Mouse (Mus musculus): Measurements from ENCODE around the gene Prox2. TPM values are rescaled to one million over a fixed set of nuclear protein-coding genes. Genes with fewer than 3 reads are reported as not detected.

Prox2 gene
- total RNA-seq, 2 experiments from 2014 or later, result 2.1 to 2.3 TPM

DNA sequence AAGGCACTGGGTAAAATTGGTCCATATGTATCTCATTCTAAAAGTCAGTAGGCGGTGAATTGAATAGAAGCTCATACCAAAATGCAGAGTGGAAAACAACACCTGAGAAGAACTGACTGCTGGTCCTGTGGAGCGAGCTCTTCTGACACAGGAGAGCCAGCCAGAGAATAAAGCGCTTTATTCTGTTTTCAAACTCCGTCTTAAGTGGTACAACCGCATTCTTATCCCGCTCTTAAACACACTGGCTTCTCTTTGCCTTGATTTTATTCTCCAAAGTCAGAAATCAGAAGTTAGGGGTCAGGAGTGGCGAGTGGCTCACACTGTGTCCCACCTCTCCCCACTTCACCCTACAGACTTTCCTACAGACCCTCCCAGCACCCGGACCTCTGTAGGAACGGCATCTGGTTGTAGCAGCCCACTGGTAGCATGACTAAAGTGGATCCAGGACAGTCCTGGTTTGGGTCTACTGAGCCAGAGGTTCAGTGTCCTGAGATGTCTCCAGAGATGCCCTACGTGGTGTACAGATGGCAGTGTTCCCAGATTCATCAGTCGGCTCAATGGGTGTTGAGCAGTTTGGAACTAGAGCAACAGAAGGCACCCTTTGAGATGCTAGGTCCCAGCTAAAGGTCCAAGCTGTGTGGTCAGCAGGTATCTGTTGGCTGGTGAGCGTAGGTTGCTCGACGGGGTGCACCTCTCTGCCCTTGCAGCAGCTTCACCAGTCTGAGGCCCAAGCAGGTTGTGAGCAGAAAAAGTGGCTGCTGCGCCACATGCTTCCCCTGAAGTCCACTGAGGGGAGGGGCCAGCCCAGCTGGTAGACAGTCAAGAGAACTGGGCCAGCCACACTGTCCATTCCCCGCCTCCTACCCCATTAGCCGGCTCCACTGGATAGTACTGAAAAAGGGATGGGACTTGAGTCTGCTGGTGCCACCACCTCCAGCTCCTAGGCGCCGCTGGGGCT, 25.2 kb upstream of the Prox2 start:
- DNase-seq, result no peak
- intact Hi-C loops (cut with DNase I), result no loop called here

DNA sequence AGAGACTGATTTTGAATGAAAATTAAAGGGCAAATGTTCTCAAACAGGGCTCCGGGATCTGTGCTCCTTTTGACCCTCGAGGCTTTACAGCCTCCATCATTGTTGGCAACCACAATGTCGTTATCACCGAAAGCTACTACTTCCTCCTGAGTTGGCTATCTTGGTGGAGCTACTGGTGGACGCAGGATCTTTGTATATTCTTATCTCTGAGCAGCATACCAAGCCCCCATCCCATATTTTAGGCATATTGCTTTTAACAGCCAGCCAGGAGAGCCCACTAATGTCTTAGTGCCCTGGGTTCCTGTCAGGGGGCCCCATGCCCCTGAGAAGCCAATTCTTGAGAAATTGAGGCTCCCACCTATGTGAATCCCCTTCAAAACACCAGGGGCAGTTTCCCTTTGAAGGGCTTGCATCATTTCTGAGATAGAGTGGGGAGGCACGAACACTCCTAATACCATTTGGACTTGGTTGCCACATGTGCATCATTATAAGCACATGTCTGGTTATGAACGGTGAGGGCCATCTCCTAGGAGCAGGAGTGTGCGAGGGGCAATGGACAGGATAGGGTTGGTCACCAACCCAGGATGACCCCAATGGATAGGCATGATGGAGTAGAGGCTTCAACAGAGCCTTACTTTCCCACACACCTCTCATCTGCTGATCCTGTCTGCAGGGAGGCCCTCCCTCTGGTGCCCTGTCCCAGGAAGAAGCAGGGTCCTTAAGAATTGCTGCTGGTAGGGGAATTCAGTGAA, 23.7 kb upstream of the Prox2 start:
- DNase-seq, result no peak
- intact Hi-C loops (cut with DNase I), result no loop called here

DNA sequence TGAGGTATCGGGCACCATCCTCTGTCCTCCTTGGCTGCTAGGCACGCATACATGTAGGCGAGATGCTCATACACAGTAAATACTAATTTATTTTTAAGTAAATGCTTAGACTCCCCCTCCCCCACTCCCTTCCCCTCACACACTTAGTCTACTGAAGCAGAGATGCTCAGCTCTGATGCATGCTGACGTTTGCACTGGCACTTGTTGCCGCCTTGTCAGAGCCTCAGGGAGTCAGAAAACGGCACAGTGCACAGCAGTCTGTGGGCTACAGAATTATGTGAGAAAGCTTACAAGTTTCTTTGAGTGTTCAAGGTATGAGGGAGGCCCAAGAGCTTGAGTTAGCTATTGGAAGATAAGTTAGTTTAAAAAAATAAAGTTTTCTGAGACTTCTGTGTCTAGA, 20.8 kb upstream of the Prox2 start:
- no peak for DNase-seq
- intact Hi-C loops (cut with DNase I), result no loop called here

DNA sequence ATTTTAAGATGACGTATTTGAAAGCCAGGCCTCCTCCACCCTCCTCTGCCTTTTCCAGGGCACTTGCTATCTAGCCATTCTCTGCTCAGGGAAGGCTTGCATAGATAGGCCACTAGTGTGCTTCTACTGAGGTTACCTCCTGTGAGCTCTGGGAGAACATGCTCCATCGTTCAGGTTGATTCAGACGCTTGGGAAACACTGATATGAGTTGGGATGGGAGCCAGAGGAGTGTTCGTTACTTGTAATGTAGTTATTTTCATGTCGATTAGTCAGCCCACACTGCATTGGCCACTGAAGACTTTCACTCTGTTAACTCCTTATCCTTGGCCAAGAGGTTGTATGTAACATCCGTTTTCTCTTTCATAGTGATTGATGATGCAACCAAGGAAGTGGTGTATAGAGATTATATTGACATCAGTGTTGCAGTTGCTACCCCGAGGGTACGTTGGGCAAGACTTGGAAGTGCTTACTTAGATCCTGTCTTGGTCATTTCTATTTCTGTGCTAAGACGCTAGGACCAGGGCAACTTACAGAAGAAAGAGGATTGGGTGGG, 18.9 kb upstream of the Prox2 start:
- intact Hi-C loops (cut with DNase I), result no loop called here

DNA sequence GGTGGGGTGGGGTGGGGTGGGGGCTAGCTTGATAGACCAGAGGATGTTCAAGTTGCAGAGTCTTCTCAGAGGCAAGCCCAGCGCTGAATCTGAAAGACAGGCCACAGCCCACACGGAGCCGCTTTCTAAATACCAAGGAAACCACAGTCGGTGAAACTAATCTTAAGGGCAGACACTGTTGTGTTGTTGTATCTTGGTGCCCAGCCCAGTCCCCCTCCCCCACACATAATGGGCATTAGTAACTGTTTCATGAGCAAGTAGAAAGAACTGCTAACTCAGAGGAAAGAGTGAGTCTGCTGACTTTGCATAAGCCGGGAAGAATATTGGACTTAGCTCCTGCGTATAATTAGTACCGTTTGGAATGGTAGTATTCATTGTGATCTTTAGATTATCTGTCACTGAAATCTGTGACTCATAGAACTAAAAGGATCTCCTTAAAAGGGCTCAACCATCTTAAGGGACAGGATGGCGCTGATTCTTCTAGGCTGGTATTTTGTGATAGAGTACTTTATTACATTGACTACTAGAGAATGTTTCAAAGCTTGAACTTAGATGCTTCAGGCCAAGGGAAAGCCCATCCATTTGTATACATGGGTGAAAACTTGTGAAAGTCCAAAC, 16.5 kb upstream of the Prox2 start:
- DNase-seq, result no peak
- intact Hi-C loops (cut with DNase I), result no loop called here

More for the DNA sequence above, 18.9 kb upstream of the Prox2 start:
- DNase-seq, result no peak

DNA sequence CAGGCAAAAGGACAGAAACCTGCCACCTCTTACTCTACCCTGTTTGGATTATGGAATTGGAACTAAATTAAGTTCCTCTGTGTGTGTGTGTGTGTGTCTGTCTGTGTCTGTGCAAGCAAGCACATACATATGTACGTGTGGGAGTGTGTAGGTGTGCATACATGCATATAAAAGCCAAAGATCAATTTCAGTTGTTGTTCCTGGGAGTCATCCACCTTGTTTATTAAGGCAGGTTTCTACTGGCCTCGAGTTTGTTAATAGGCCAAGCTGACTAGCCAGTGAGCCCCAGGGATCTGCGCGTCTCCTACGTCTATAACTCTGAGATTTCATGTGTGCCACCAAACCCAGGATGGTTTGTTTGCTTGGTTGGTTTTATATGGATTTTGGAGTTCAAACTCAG, 14.2 kb upstream of the Prox2 start:
- intact Hi-C loops (cut with DNase I), result no loop called here
- no peak for DNase-seq

DNA sequence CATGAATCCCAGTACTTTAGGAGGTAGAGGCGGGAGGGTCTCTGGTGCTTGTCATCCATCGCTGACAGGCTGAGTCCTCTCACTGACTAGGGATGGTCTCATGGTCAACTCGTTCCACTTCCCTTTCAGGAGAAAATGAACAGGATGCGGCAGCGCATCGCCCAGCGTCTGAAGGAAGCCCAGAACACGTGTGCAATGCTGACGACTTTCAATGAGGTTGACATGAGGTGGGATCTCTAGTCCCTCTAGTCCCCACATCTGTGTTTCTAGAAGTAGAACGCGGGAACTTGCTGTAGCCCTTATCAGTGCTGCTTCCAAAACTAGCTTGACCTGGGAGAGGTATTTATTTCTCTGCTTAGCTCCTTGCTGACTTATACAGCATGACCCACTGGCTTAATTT, 13.1 kb upstream of the Prox2 start:
- intact Hi-C loops (cut with DNase I), result no loop called here
- no peak for DNase-seq

DNA sequence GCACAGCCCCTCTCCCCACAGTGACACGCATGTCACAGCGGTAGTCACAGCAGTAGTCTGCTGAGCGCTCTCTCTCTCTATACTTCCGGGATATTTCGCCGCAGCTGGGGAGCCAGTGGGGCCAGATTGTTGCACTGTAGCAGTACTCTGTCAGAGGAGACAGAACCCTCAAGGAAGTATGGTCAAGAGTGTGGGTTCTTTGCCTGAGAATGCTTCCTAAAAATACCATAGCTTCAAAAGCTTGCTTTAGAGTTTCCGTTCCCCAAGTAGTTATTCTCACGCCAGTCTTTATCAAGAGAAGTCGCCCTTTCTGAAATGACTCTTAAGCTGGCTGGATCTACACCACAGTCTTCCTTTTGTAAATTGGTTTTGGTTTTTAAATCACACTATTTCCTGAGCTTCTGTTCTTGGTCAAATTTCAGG, 12.6 kb upstream of the Prox2 start:
- intact Hi-C loops (cut with DNase I), result no loop called here
- DNase-seq, result no peak

DNA sequence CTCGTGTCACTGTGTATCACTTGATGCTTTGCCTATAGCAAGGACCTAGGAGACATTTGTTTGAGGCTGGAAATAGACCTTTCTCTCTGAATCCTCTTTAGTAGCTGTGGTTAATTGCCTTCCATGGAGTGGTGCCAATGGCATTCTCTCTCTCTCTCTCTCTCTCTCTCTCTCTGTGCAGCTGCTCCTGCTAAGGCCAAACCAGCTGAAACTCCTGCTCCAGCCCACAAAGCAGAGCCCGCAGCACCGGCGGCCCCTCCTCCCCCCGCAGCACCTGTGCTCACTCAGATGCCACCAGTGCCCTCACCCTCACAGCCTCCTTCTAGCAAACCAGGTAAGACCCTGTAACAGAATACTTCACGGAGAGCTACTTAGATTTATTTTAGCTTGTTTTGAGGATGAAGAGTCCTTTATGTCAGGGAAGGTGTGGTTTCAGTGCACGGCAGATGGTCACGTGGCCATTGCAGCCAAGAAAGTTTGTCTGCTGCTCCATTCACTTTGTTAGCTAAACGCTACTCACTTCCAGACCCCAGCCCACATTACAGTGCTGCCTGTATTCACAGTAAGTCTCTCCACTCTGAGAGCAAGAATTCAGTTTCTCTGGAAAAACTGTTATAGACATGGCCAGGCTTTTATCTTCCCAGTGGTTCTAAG, 11.4 kb upstream of the Prox2 start:
- no peak for DNase-seq
- intact Hi-C loops (cut with DNase I), result no loop called here

DNA sequence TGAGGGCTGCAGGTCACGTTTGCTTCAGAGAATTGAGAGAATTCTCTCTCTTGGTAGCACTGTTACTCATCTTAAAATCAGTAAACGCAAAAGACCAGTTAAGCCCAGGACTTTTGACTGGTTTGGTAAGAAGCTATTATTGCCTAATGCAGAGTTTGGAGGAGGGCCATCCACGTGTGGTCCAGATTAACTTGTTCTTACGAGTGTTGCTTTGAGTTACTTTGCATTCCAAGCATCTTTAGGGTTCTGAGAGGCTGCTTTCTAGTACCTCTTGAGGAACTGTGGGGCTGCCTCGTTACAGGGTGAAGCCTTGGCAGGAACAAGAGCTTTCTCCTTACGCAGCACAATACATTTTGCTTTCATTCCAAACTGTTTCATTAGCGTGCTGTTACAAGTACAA, 5.1 kb upstream of the Prox2 start:
- intact Hi-C loops (cut with DNase I), result no loop called here
- no peak for DNase-seq

DNA sequence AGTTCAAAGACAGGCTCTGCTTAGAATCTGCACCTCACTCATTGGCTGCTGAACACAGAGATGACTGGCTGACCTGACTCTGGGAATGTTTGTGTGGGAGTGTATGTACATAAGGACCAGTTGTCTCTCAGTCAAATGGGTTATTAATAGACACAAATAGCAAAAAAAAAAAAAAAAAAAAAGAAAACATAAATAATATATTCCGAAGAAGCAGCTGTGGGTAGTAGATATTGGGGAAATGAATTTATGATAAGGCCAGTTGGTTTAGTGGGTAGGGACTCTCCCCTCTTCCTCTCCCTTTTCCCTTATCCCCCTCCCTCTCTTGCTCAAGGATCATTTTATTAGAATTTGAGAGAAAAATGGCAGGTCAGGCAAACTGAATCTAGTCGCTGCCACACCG, 3.4 kb upstream of the Prox2 start:
- no peak for DNase-seq
- intact Hi-C loops (cut with DNase I), result loop anchor here (5.0 kb wide), 1 partner anchor 117 kb away; the partner anchor contains the start of gene Ylpm1

DNA sequence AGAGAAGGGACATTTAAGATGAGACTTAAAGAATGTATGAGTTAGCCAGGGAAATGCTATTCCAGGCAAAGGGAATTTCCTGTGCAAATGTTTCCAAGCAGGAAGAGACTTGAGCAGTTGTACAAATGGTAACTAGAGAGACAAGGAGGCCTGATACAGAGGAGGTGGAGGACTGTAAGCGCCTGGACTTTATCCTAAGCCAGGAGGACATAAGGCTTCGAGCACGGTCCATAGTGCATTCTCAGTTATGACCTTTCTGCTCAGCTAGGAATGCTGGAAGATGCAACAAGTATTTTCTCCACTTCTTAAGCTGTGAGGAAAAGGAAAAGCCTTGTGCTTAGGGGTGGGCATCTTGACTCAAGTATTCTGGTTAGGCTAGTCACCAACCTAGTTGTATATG, 2.8 kb upstream of the Prox2 start:
- intact Hi-C loops (cut with DNase I), result loop anchor here (5.0 kb wide), 1 partner anchor 116 kb away; the partner anchor contains the start of gene Ylpm1
- DNase-seq, result no peak

DNA sequence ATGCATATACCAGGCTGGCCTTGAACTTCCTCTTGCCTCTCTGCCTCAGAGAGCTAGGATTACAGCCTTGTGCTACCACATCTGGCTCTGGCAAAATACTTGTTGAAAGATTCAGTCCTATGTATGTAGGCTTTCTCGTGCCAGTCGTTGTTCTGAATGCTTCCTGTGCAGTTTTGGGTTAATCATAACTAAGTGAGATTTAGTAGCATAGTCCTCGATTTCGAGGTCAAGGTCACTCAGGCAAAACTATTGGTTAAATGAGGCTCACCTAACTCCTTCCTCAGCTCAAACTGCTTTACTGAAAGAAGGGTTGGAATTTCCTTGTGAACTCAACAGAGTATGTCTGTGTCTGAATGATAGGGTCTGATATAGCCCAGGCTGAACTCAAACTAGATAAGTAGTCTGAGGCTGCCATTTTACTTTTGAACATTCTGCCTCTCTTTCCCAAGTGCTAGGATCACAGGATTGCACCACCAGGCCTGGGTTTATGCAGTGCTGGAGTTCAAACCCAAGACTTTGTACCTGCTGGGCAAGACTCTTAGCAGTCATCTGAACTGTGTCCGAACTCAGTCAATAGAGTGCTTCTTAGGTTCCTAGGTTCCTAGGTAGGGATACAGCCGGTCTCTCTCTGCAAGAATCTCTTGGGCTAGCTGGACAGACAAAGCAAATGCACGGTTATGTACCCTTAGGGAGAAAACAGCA, 2.1 kb upstream of the Prox2 start:
- DNase-seq, result no peak
- intact Hi-C loops (cut with DNase I), result loop anchor here (5.0 kb wide), 1 partner anchor 115 kb away; the partner anchor contains the start of gene Ylpm1

DNA sequence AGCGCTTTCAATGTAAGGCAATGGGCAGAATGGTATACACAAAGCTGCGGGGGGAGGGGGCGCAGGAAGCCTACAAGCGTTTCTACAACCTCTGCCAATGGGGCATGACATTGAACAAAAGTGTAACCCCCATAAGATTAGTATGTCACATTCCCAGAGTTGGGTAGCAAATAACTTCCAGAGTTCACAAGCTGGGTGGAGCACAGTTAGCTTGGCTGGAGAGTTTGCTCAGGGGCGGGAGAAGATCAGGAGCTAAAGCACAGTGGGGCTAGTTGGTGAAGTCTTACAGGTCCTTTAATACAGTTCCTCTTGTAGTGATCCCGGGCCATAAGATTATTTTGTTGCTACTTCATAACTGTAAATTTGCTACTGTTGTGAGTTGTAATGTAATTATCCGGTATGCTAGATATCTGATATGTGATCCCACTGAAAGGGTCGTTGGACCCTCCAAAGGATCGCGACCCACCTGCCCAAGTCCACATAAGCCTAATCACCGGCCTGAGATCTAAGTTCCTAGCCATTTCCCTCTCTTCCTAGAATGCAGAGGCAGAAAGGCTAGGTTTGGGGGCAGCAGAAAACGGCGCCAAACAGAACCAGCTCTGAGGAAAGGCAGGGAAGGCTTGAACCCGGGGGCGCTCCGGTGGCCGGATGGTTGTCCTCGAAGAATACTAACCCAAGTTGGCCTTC, 405 bp downstream of the Prox2 start:
- intact Hi-C loops (cut with DNase I), result loop anchor here (5.0 kb wide), 1 partner anchor 113 kb away; the partner anchor contains the start of gene Ylpm1
- no peak for DNase-seq

DNA sequence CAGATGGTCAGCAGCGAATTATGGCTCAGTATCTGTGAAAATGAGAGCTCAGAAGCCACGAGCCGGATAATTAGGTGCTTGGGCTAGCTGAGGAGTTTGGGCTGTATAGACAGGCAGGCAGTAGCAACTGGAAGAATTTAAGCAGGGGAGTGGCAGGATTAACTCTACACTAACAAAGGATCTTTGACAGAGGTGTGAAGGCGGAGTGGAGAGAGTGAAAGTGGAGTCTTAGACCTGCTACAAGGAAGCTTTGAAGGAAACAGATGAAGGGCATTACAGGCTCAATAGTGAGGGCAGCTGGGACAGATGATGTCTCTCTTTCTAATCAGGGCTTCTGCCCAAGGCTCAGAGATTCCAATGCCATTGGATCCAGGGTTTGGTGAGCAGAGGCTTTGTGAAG, 1.1 kb downstream of the Prox2 start:
- DNase-seq, result no peak
- intact Hi-C loops (cut with DNase I), result no loop called here

DNA sequence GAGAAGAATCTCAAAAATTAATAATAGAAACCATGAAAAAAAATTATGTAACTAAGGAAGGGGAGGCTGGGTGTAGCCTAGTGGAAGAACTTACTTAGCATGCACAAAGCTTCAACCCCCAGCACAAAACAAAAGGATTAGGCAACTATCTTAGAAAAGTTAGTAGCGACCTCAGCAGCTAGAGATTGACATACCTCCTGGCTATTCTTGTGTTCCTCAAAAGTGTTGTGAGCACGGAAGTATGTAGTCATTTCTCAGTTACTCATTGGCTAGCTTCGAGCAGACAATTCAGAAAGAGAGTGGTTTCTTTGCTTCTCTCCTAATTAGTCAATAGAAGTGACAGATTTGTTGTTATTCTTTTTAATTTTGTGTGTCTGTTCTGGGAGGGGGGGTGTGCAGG, 1.9 kb downstream of the Prox2 start:
- DNase-seq, result no peak
- intact Hi-C loops (cut with DNase I), result no loop called here

DNA sequence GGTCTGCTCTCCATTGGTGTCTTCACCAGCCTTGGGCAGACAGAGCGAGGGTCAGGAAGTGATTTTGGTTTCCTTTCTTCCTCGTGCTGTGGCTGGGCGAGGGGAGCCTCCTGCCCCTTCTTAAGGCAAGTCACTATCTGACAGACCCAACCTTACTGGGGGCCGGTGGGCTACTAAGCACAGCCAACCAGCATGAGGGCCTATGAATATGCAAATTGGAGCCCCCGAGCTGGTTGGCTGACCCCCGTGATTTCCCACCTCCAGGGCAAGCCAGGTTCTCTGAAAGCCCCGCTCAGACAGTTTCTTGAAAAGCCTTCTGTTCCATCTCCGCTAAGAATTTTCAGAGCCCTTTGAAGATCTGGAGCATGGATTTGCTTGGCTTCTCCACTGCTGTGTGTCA, 4.3 kb downstream of the Prox2 start:
- intact Hi-C loops (cut with DNase I), result no loop called here
- DNase-seq, result no peak

DNA sequence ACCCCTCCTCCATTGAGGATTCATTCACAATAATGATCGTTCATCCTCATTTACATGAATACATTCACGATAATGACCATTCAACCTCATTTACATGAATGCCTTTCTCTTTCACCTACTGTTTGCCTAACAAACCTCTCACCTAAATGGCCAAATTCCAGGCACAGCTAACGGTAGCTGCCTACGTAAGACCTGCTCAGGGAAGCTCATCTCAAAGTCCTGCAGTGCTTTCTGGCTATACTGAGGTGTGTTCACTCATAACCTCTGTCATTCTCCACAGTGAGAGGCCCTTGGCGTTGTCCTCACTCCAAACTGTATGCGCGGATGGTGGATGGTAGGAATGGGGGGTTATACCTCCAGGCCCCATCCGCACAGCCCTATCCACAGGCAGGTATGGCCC, 5.8 kb downstream of the Prox2 start:
- intact Hi-C loops (cut with DNase I), result no loop called here

DNA sequence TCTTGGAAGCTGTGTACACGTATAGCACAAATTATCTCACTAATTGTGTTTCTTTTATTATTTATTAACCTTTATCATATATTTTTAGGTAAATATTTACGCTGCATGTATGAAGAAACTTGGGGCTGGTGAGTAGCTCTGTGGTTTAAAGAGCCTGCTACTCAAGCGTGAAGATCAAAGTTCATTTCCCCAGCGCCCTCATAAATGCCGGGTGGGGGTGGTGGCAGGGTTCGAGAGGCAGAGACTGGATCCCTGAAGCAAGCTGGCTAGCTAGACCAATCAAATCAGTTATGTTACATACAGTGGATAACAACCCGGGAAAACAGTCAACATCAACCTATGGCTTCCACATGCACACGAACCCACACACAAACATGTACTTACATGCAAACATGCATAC, 7.5 kb downstream of the Prox2 start:
- intact Hi-C loops (cut with DNase I), result no loop called here
- DNase-seq, result no peak

More for the DNA sequence above, 5.8 kb downstream of the Prox2 start:
- DNase-seq, result no peak

All from heart, postnatal 36 days (tissue).